Mouse (Mus musculus): ENCODE measurements around the gene Plin4.

Gene Plin4

GRCm38 (mm10) chr17:56102927-56103326 is 6.7 kb downstream of the Plin4 start:
- 95% methylated on average over 9 of the region's 9 CpGs for WGBS

- 96% methylated on average over 5 of the region's 5 CpGs for WGBS
Measured at GRCm38 (mm10) chr17:56102158-56102557, 7.4 kb downstream of the Plin4 start.

GRCm38 (mm10) chr17:56100811-56101210 is 8.8 kb downstream of the Plin4 start:
- WGBS: 84% methylated on average over 3 of the region's 3 CpGs

GRCm38 (mm10) chr17:56098711-56099572 is 10.7 kb downstream of the Plin4 start:
- 82% methylated on average over 15 of the region's 15 CpGs for WGBS

GRCm38 (mm10) chr17:56098180-56098579 is 11.4 kb downstream of the Plin4 start:
- 84% methylated on average over 8 of the region's 8 CpGs for WGBS

- 87% methylated on average over 12 of the region's 12 CpGs for WGBS
Measured at GRCm38 (mm10) chr17:56096883-56097282, 12.7 kb downstream of the Plin4 start.

GRCm38 (mm10) chr17:56092794-56093193 is 16.8 kb downstream of the Plin4 start:
- WGBS: 82% methylated on average over 1 of the region's 1 CpGs

- WGBS: 89% methylated on average over 1 of the region's 1 CpGs
Measured at GRCm38 (mm10) chr17:56092312-56092711, 17.3 kb downstream of the Plin4 start.

GRCm38 (mm10) chr17:56080781-56081585 is 28.6 kb downstream of the Plin4 start:
- 5% methylated on average over 8 of the region's 8 CpGs for WGBS

GRCm38 (mm10) chr17:56079921-56080320 is 29.7 kb downstream of the Plin4 start:
- under 1% methylated on average over 11 of the region's 11 CpGs for WGBS

GRCm38 (mm10) chr17:56078880-56079795 is 30.5 kb downstream of the Plin4 start, which contains the start of gene Hdgfl2:
TSS of gene Hdgfl2 (plus strand) at chr17:56079634.
- under 1% methylated on average over 61 of the region's 61 CpGs for WGBS

- WGBS: 68% methylated on average over 9 of the region's 9 CpGs
Measured at GRCm38 (mm10) chr17:56078361-56078760, 31.2 kb downstream of the Plin4 start.

- WGBS: 80% methylated on average over 5 of the region's 5 CpGs
Measured at GRCm38 (mm10) chr17:56077523-56077922, 32.1 kb downstream of the Plin4 start.

- under 1% methylated on average over 35 of the region's 35 CpGs for WGBS
Measured at GRCm38 (mm10) chr17:56074827-56075208, 34.8 kb downstream of the Plin4 start, which contains the start of gene Ubxn6. TSS of gene Ubxn6 (minus strand) at chr17:56075028.

GRCm38 (mm10) chr17:56074097-56074826 is 35.3 kb downstream of the Plin4 start:
- 8% methylated on average over 22 of the region's 22 CpGs for WGBS

- WGBS: 87% methylated on average over 5 of the region's 5 CpGs
Measured at GRCm38 (mm10) chr17:56072243-56072642, 37.4 kb downstream of the Plin4 start.

GRCm38 (mm10) chr17:56069066-56069465 is 40.5 kb downstream of the Plin4 start:
- WGBS: 96% methylated on average over 14 of the region's 14 CpGs

GRCm38 (mm10) chr17:56065715-56066114 is 43.9 kb downstream of the Plin4 start:
- WGBS: 76% methylated on average over 6 of the region's 6 CpGs

- WGBS: 92% methylated on average over 7 of the region's 7 CpGs
Measured at GRCm38 (mm10) chr17:56062081-56062480, 47.5 kb downstream of the Plin4 start.

GRCm38 (mm10) chr17:56057381-56058120 is 52.1 kb downstream of the Plin4 start:
- WGBS: 87% methylated on average over 11 of the region's 11 CpGs

All from cerebral cortex, adult 2 months (tissue).